Comparison of ENCODE assay signal across 7 mouse cellular contexts in the genomic region with DNA sequence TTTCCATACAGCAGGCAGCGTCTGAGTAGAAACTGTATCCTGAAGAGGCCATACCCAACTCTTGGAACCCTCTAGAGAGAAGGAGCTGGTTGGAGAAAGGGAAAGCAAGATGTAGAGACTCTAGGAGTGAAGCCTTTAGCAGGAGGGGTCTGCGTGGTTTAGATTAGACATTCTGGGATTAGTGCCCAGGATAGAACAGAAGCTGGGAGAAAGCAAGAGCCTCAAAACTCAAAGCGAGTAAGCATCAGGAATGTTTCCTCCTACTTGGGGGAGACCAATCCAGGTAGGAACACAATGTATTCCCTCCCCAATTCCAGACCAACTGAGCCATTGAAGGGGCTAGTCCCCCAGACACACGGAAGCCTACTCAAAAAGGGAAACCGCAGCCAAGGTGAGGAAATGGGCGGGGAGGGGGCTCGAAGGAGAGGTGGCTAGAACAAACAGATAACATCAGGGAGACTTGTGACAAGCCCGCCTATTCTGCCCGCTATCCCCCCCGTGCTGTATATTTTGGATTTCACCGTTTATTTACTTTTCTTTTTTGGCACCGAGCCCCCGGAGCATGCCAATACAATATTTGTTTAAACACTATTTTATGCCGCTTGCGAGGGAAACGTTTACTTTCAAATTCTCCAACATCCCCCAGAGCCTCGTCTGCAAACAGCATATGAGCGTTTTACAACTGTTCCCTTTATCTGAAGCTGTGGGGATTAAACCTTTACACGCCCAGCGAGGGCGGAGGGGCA. TPM values are rescaled to one million over a fixed set of nuclear protein-coding genes. Genes with fewer than 3 reads are reported as not detected.
DNase-seq lines count a peak whose midpoint lies in the region; ATAC-seq lines count a peak whose summit lies in the region.

No protein-coding gene starts in this region.

- peak overlapping the region; percentile 87 for H3K4me2 ChIP-seq in forebrain, embryonic 15.5 days (replicated peaks)
- H3K4me2 ChIP-seq in liver, embryonic 12.5 days, result peak overlapping the region; percentile 70
- H3K4me2 ChIP-seq in stomach, embryonic 16.5 days (ENCODE audit: low read depth, low read length), result peak overlapping the region; percentile 88

- H3K9ac ChIP-seq in forebrain, embryonic 15.5 days (replicated peaks), result peak overlapping the region; percentile 62
- no peak overlapping the region for H3K9ac ChIP-seq in liver, embryonic 12.5 days
- peak overlapping the region; percentile 78 for H3K9ac ChIP-seq in stomach, embryonic 16.5 days (ENCODE audit: low read length)

- H3K36me3 ChIP-seq in forebrain, embryonic 15.5 days, result no peaks in the 10 kb centered on the region
- no peaks in the 10 kb centered on the region for H3K36me3 ChIP-seq in liver, embryonic 12.5 days
- H3K36me3 ChIP-seq in stomach, embryonic 16.5 days (ENCODE audit: control insufficient read depth, insufficient read depth, low read length), result no peaks in the 10 kb centered on the region

- no peaks in the 10 kb centered on the region for H3K27me3 ChIP-seq in forebrain, embryonic 15.5 days
- peaks cover 93% of the 10 kb centered on the region for H3K27me3 ChIP-seq in liver, embryonic 12.5 days (replicated peaks)
- peaks cover 29% of the 10 kb centered on the region for H3K27me3 ChIP-seq in stomach, embryonic 16.5 days (ENCODE audit: control insufficient read depth, insufficient read depth, low read length)

- peak overlapping the region; percentile 51 for H3K4me3 ChIP-seq in forebrain, embryonic 15.5 days
- H3K4me3 ChIP-seq in liver, embryonic 12.5 days, result peak overlapping the region; percentile 49
- H3K4me3 ChIP-seq in stomach, embryonic 16.5 days (replicated peaks; ENCODE audit: low read length), result peak overlapping the region; percentile 63

- no peak for ATAC-seq in forebrain, embryonic 15.5 days (replicated peaks)
- ATAC-seq in liver, embryonic 12.5 days, result no peak
- no peak for ATAC-seq in stomach, embryonic 16.5 days (ENCODE audit: insufficient read depth, low FRiP score)

- H3K27ac ChIP-seq in forebrain, embryonic 15.5 days (replicated peaks), result peak overlapping the region; percentile 85
- H3K27ac ChIP-seq in liver, embryonic 12.5 days, result no peak overlapping the region
- peak overlapping the region; percentile 94 for H3K27ac ChIP-seq in stomach, embryonic 16.5 days (ENCODE audit: low read length)

- WGBS in forebrain, embryonic 15.5 days, result 4% methylated on average over 21 of the region's 21 CpGs
- WGBS in liver, embryonic 12.5 days (ENCODE audit: insufficient replicate concordance), result 3% methylated on average over 21 of the region's 21 CpGs
- WGBS in stomach, embryonic 16.5 days, result 4% methylated on average over 21 of the region's 21 CpGs

- DNase-seq in thymus, postnatal 25 days, result peak; percentile 11
- no peak for DNase-seq in thymus, postnatal 10 days (ENCODE audit: low spot score in 2 of 2)
- no peak for DNase-seq in ovary, postnatal 14 days (ENCODE audit: low spot score)
- DNase-seq in gastrocnemius, postnatal 25 days, result no peak

- H3K9me3 ChIP-seq in forebrain, embryonic 15.5 days, result no peaks in the 10 kb centered on the region
- no peaks in the 10 kb centered on the region for H3K9me3 ChIP-seq in liver, embryonic 12.5 days (replicated peaks)
- no peaks in the 10 kb centered on the region for H3K9me3 ChIP-seq in stomach, embryonic 16.5 days (replicated peaks; ENCODE audit: control insufficient read depth, low read length)

- H3K4me1 ChIP-seq in forebrain, embryonic 15.5 days, result peaks cover 69% of the 10 kb centered on the region
- H3K4me1 ChIP-seq in liver, embryonic 12.5 days, result 0 out of 2 replicates have a peak, but pooled peaks cover 6% of the 10 kb centered on the region
- peaks cover 45% of the 10 kb centered on the region for H3K4me1 ChIP-seq in stomach, embryonic 16.5 days (ENCODE audit: control insufficient read depth, insufficient read depth, low read length)

RNA-seq across cellular contexts. Expression of gene Gli2, which starts 2.1 kb away (rescaled TPM):
- 4.0 and 5.4 TPM in 2 replicates for polyA plus RNA-seq in forebrain, embryonic 15.5 days (2015; fragmentation: Nextera tagmentation; extraction: Ambion mirVana)
- polyA plus RNA-seq in liver, embryonic 12.5 days (2016; fragmentation: Nextera tagmentation; extraction: Ambion mirVana), result 0.87 and 1.1 TPM in 2 replicates
- polyA plus RNA-seq in stomach, embryonic 16.5 days (2015; fragmentation: Nextera tagmentation; extraction: Ambion mirVana), result 8.5 and 9.7 TPM in 2 replicates
- total RNA-seq in gastrocnemius, postnatal 25 days (2021), result 1 to 10 TPM; 1.4 to 1.5 TPM
